Mouse (Mus musculus): ENCODE measurements at regions not wholly inside any gene's neighbourhood (a gene's known extent, or its start where the extent isn't known, plus 50 kb on each side); places are given as distances from the start of the nearest gene placed in this dataset.

- DNase-seq (ENCODE audit: extremely low read depth, low read depth), result no peak
Observed at GRCm38 (mm10) chr7:142835319-142835718, 92.1 kb upstream of the Ins2 start.

GRCm38 (mm10) chr7:142830969-142831673, 87.9 kb upstream of the Ins2 start:
- no peak for DNase-seq (ENCODE audit: extremely low read depth, low read depth)

- DNase-seq (ENCODE audit: extremely low read depth, low read depth), result no peak
Observed at GRCm38 (mm10) chr7:142810711-142811110, 67.5 kb upstream of the Ins2 start.

GRCm38 (mm10) chr7:142799424-142799823, 56.2 kb upstream of the Ins2 start:
- peak; percentile 21 for DNase-seq (ENCODE audit: extremely low read depth, low read depth)

- DNase-seq (ENCODE audit: extremely low read depth, low read depth), result no peak
Observed at GRCm38 (mm10) chr7:142794481-142794880, 51.3 kb upstream of the Ins2 start.
